Mouse (Mus musculus): Measurements from ENCODE around the gene Tnfrsf1b.

DNA sequence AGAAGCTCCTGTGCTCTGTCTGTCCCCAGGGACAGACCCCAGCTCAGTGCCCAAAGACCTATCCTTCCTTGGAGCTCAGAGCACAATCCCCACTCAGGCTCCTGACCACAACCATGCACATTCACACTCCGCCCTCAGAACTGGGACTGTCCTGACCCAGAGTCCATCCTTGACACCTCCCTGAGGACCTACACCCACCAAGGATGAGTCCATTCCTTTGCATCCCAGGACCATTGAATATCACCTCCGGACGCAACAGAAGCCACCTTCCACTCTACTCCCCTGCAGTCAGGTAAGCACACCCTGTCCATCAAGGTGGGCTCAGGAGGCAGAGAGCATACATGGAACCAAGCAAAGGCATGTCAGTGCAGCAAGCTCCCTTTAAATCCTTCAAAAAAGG, 1.1 kb downstream of the Tnfrsf1b start:
- TF ChIP-seq CTCF (conservative IDR thresholded peaks at IDR 0.05; ENCODE audit: insufficient read depth, insufficient read length, low read depth, low read length), result no peak
- TF ChIP-seq POLR2A (IDR thresholded peaks at IDR 0.05; ENCODE audit: low read depth, low read length), result no peak

All from kidney, adult 2 months (tissue).